Mouse (Mus musculus) megakaryocyte, embryonic 14.5 days (primary cell): ENCODE results near the gene Pth.

ENCODE experiments used
- FLI1 ChIP-seq: IDR thresholded peaks from 2 replicates; pipeline ENCODE4 v1.6.1; 2012; ENCODE audit warnings: low read length, inconsistent platforms, mixed read lengths
- GATA1 ChIP-seq: IDR thresholded peaks from 3 replicates; pipeline ENCODE4 v1.6.1; 2012; ENCODE audit warnings: mixed read lengths, low read length, inconsistent platforms, borderline replicate concordance

DNA sequence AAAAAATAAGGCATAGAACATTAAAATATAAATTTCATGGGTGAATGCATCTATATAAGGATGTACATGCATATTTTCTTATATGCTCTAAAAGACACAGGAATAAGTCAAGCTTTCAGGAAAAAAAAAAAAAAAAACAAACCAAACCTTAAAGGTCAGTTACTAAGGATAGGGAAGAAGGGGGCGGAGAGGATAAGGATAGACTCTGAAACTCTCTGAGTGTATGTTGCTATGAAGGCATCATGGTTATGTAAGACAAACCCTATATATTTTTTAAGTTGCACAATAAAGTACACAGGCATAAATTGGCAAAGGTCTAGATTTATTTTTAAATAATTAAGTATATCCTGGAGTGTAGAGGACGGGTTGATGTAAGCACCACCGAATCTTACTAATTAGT lies 26.9 kb upstream of the Pth start:
- TF ChIP-seq GATA1 (no peak), FLI1 (no peak)
